Mouse (Mus musculus): ENCODE results near the gene Nr6a1.

- no peak for TF ChIP-seq CTCF (IDR thresholded peaks at IDR 0.05; ENCODE audit: insufficient read depth, low read depth, low read length)
- TF ChIP-seq POLR2A (IDR thresholded peaks at IDR 0.05; ENCODE audit: insufficient read depth, low read depth, low read length), result no peak
Measured at GRCm38 (mm10) chr2:38774936-38775335, 152.6 kb downstream of the Nr6a1 start.
